Mouse (Mus musculus) heart, postnatal 0 days (tissue): ENCODE results near the gene Fgfr2. TPM values are rescaled to one million over a fixed set of nuclear protein-coding genes. Genes with fewer than 3 reads are reported as not detected.
"Not testable (repeated sequence)": the region's sequence is repeated elsewhere in the genome, so short reads cannot be mapped to it uniquely, and the experiment has no call there.

Source experiments
- ATAC-seq: fragments of 200-750 bp; cut with Nextera tagmentation; 2 replicates; pipeline ENCODE4 v1.8.0; 2017; ENCODE audit warnings: low read depth, moderate number of reproducible peaks, moderate library complexity; ENCODE audit not compliant: insufficient read depth
- DNase-seq: peaks from one replicate; pipeline ENCODE4 v3.0.0-alpha.2; 2016; ENCODE audit warnings: low spot score
- H3K27ac ChIP-seq: fragments of 300-500 bp; sonication (generic); 2 replicates; pipeline ENCODE4 v1.5.1; 2014; ENCODE audit warnings: low read depth, mild to moderate bottlenecking
- H3K27me3 ChIP-seq: fragments of 300-500 bp; sonication (generic); 2 replicates; pipeline ENCODE4 v1.6.1; 2014; ENCODE audit warnings: low read length, mixed read lengths; ENCODE audit not compliant: control insufficient read depth, insufficient read depth
- H3K36me3 ChIP-seq: fragments of 300-500 bp; sonication (generic); replicated peaks from 2 replicates; pipeline ENCODE4 v1.6.1; 2014; ENCODE audit warnings: low read length, mixed read lengths; ENCODE audit not compliant: control insufficient read depth, insufficient read depth
- H3K4me1 ChIP-seq: fragments of 300-500 bp; sonication (generic); 2 replicates; pipeline ENCODE4 v1.6.1; 2014; ENCODE audit warnings: antibody characterized with exemption; ENCODE audit not compliant: control insufficient read depth, insufficient read depth
- H3K4me2 ChIP-seq: fragments of 300-500 bp; sonication (generic); 2 replicates; pipeline ENCODE4 v1.6.1; 2014; ENCODE audit warnings: low read depth, mild to moderate bottlenecking, low read length, moderate library complexity
- H3K4me3 ChIP-seq: fragments of 300-500 bp; sonication (generic); 2 replicates; pipeline ENCODE4 v1.5.1; 2014; ENCODE audit warnings: low read depth, low read length
- H3K9ac ChIP-seq: fragments of 300-500 bp; sonication (generic); replicated peaks from 2 replicates; pipeline ENCODE4 v1.6.1; 2014; ENCODE audit warnings: low read depth, low read length, mixed read lengths
- H3K9me3 ChIP-seq: fragments of 300-500 bp; sonication (generic); replicated peaks from 2 replicates; pipeline ENCODE4 v1.6.1; 2016; ENCODE audit warnings: low read length; ENCODE audit not compliant: control insufficient read depth
- CTCF ChIP-seq: IDR thresholded peaks from 2 replicates; pipeline ENCODE4 v1.5.1; 2016; ENCODE audit warnings: antibody characterized with exemption, control low read depth, low read depth
- EP300 ChIP-seq: IDR thresholded peaks from 2 replicates; pipeline ENCODE4 v1.6.1; 2016; ENCODE audit warnings: antibody characterized with exemption, low read depth
- WGBS: fragments of 180-500 bp; shearing (Covaris S2); extraction: QIAGEN DNeasy Blood & Tissue Kit; methylation state at CpG from one replicate; pipeline ENCODE4 v1.1.7; 2014; 5-methylcytosine and 5-hydroxymethylcytosine counted together
- polyA plus RNA-seq: library from polyadenylated mRNA; unstranded; fragments of >200 nt; fragmentation: Nextera tagmentation; extraction: Ambion mirVana; gene quantifications from 2 replicates; pipeline ENCODE4 v1.2.1, GENCODE M21; 2015
- total RNA-seq: library from RNA; depleted of rRNA; stranded (reverse); fragments of >200 nt; gene quantifications from 2 replicates; pipeline ENCODE4 v1.2.3, GENCODE M21; 2014; ENCODE audit warnings: low replicate concordance

Gene Fgfr2
- total and polyA plus RNA-seq, 2 experiments from 2014 or later, result 3.8 to 11.5 TPM

- Histone ChIP-seq H3K4me1 (peaks cover 69% of the 10 kb centered on the region), H3K9ac (no peak overlapping the region), H3K36me3 (peaks cover 14% of the 10 kb centered on the region), H3K4me2 (no peak overlapping the region), H3K27ac (peak overlapping the region; percentile 99), H3K4me3 (no peak overlapping the region), H3K9me3 (peaks cover 5% of the 10 kb centered on the region), H3K27me3 (no peaks in the 10 kb centered on the region)
- 26% methylated on average over 4 of the region's 4 CpGs for WGBS
- TF ChIP-seq EP300 (no peak; the same call in 1 of the 2 replicates), CTCF (no peak)
- peak; percentile 34 for ATAC-seq
- DNase-seq, result peak; percentile 81
Observed at GRCm38 (mm10) chr7:130670358-130670757, 2452.8 kb downstream of the Fgfr2 start.

GRCm38 (mm10) chr7:130669370-130669881 is 2453.7 kb downstream of the Fgfr2 start:
- H3K27me3 ChIP-seq, result no peaks in the 10 kb centered on the region
- ATAC-seq (peak; percentile 70), DNase-seq (peak; percentile 94)
- H3K4me1 ChIP-seq, result peaks cover 68% of the 10 kb centered on the region
- peaks cover 13% of the 10 kb centered on the region for H3K36me3 ChIP-seq
- peak overlapping the region; percentile 29 for H3K9ac ChIP-seq
- H3K4me2 ChIP-seq, result peak overlapping the region; percentile 7
- H3K4me3 ChIP-seq, result no peak overlapping the region
- H3K9me3 ChIP-seq, result peaks cover 5% of the 10 kb centered on the region
- peak overlapping the region; percentile 99 for H3K27ac ChIP-seq
- 8% methylated on average over 8 of the region's 8 CpGs for WGBS
- TF ChIP-seq EP300 (peak; percentile 98), CTCF (no peak)

GRCm38 (mm10) chr7:130668729-130669281 is 2454.3 kb downstream of the Fgfr2 start:
- Histone ChIP-seq H3K4me2 (peak overlapping the region; percentile 7), H3K36me3 (peaks cover 20% of the 10 kb centered on the region), H3K4me1 (peaks cover 62% of the 10 kb centered on the region), H3K27ac (peak overlapping the region; percentile 99), H3K9me3 (peaks cover 5% of the 10 kb centered on the region), H3K4me3 (no peak overlapping the region), H3K27me3 (no peaks in the 10 kb centered on the region), H3K9ac (peak overlapping the region; percentile 29)
- 6% methylated on average over 7 of the region's 7 CpGs for WGBS
- DNase-seq, result peak; percentile 81
- peak; percentile 50 for ATAC-seq
- no peak for TF ChIP-seq CTCF
- TF ChIP-seq EP300, result no peak

GRCm38 (mm10) chr7:130668013-130668412 is 2455.1 kb downstream of the Fgfr2 start:
- not testable (repeated sequence) for H3K27me3 ChIP-seq, H3K9me3 ChIP-seq, H3K9ac ChIP-seq, H3K4me3 ChIP-seq, ATAC-seq, H3K4me2 ChIP-seq, DNase-seq
- H3K27ac ChIP-seq, result peak overlapping the region; percentile 99
- peaks cover 27% of the 10 kb centered on the region for H3K36me3 ChIP-seq
- H3K4me1 ChIP-seq, result peaks cover 55% of the 10 kb centered on the region
- WGBS, result 72% methylated on average over 1 of the region's 1 CpGs

GRCm38 (mm10) chr7:130665358-130665757 is 2457.8 kb downstream of the Fgfr2 start:
- no peak overlapping the region for H3K4me3 ChIP-seq
- H3K36me3 ChIP-seq, result peaks cover 28% of the 10 kb centered on the region
- peaks cover 45% of the 10 kb centered on the region for H3K4me1 ChIP-seq
- ATAC-seq (no peak), DNase-seq (no peak)
- H3K4me2 ChIP-seq, result no peak overlapping the region
- WGBS, result 92% methylated on average over 9 of the region's 9 CpGs
- TF ChIP-seq CTCF (no peak), EP300 (no peak)
- H3K9ac ChIP-seq, result no peak overlapping the region
- peaks cover 5% of the 10 kb centered on the region for H3K9me3 ChIP-seq
- no peaks in the 10 kb centered on the region for H3K27me3 ChIP-seq
- no peak overlapping the region for H3K27ac ChIP-seq

- H3K4me2 ChIP-seq, result no peak overlapping the region
- 93% methylated on average over 5 of the region's 5 CpGs for WGBS
- no peak overlapping the region for H3K27ac ChIP-seq
- no peak overlapping the region for H3K9ac ChIP-seq
- peaks cover 5% of the 10 kb centered on the region for H3K9me3 ChIP-seq
- H3K27me3 ChIP-seq, result no peaks in the 10 kb centered on the region
- TF ChIP-seq CTCF (peak; percentile 23), EP300 (no peak)
- ATAC-seq (no peak), DNase-seq (no peak)
- H3K4me3 ChIP-seq, result no peak overlapping the region
- peaks cover 28% of the 10 kb centered on the region for H3K36me3 ChIP-seq
- peaks cover 44% of the 10 kb centered on the region for H3K4me1 ChIP-seq
Observed at GRCm38 (mm10) chr7:130664629-130665028, 2458.5 kb downstream of the Fgfr2 start.
